Mouse (Mus musculus) left cerebral cortex, adult 2 months (tissue): Measurements from ENCODE around the gene Cpeb2. TPM values are rescaled to one million over a fixed set of nuclear protein-coding genes. Genes with fewer than 3 reads are reported as not detected.

Source experiments
- DNase-seq, 2 experiments: peaks; one replicate each; pipeline ENCODE4 v3.0.0; 2021 to 2022; ENCODE audit warnings: low spot score in 2 of 2, mixed read lengths in 1 of 2; ENCODE audit errors: extremely low spot score in 1 of 2
- H3K27ac ChIP-seq: fragments of 200-600 bp; 2 replicates; pipeline ENCODE4 v1.8.1; 2022
- H3K4me3 ChIP-seq: fragments of 200-600 bp; 2 replicates; pipeline ENCODE4 v1.8.1; 2022
- CTCF ChIP-seq: fragments of 200-600 bp; IDR thresholded peaks from 2 replicates; pipeline ENCODE4 v1.8.1; 2022; ENCODE audit warnings: antibody characterized with exemption, mild to moderate bottlenecking, moderate library complexity
- intact Hi-C: fragments of 180-260 bp; cut with DNase I; formaldehyde crosslinking; loops from one replicate; pipeline ENCODE4 v1.15.1; 2025
- total RNA-seq, 2 experiments: library from RNA; stranded (reverse); gene quantifications; 2 replicates each; pipeline ENCODE4 v1.2.3; 2021

The Cpeb2 gene
- total RNA-seq, 2 experiments from 2014 or later, result 59.2 to 66.1 TPM

GRCm38 (mm10) chr5:43337212-43337611, 104.2 kb downstream of the Cpeb2 start:
- no peak overlapping the region for H3K4me3 ChIP-seq
- DNase-seq, result no peak
- intact Hi-C loops, result no loop called here
- TF ChIP-seq CTCF, result no peak
- no peak overlapping the region for H3K27ac ChIP-seq

- intact Hi-C loops, result no loop called here
- H3K27ac ChIP-seq, result no peak overlapping the region
- peak in 1 of 2 experiments; percentile 3 for DNase-seq
- TF ChIP-seq CTCF, result no peak; the same call in none of the 2 replicates
- no peak overlapping the region for H3K4me3 ChIP-seq
Measured at GRCm38 (mm10) chr5:43338771-43339475, 106.0 kb downstream of the Cpeb2 start.
